In genomic region chr5:146691745-146692144, GRCm38 (mm10) we compare ENCODE assay signal across 9 mouse cellular contexts.
DNase-seq lines count a peak whose midpoint lies in the region; ATAC-seq lines count a peak whose summit lies in the region.
"Had no signal": no experiment of that assay in that cellular context is flagged by ENCODE, and none has a peak within 500 bp of the region (broad histone marks: within the 10 kb centered on the region; RNA-seq: fewer than 3 reads in every experiment).

No protein-coding gene starts in this region.

- no peaks in the 10 kb centered on the region for H3K36me3 ChIP-seq in hindbrain, embryonic 16.5 days (ENCODE audit: control insufficient read depth, insufficient read depth, low read length)
- no peaks in the 10 kb centered on the region for H3K36me3 ChIP-seq in hindbrain, embryonic 11.5 days (ENCODE audit: control insufficient read depth, insufficient read depth, low read length)
- no peaks in the 10 kb centered on the region for H3K36me3 ChIP-seq in liver, embryonic 12.5 days

- no peak overlapping the region for H3K4me3 ChIP-seq in hindbrain, embryonic 16.5 days (ENCODE audit: low read length)
- no peak overlapping the region for H3K4me3 ChIP-seq in hindbrain, embryonic 11.5 days (ENCODE audit: low read depth, low read length)
- no peak overlapping the region for H3K4me3 ChIP-seq in liver, embryonic 12.5 days

- no peaks in the 10 kb centered on the region for H3K9me3 ChIP-seq in hindbrain, embryonic 16.5 days (ENCODE audit: control insufficient read depth, low read length)
- H3K9me3 ChIP-seq in hindbrain, embryonic 11.5 days (ENCODE audit: control insufficient read depth, low read length) = no peaks in the 10 kb centered on the region
- H3K9me3 ChIP-seq in liver, embryonic 12.5 days (replicated peaks) = no peaks in the 10 kb centered on the region

- H3K9ac ChIP-seq in hindbrain, embryonic 16.5 days (ENCODE audit: low read depth, low read length) = no peak overlapping the region
- no peak overlapping the region for H3K9ac ChIP-seq in hindbrain, embryonic 11.5 days (ENCODE audit: low read depth, low read length)
- H3K9ac ChIP-seq in liver, embryonic 12.5 days = 0 out of 2 replicates have a peak overlapping the region, but pooled peaks have one; percentile 61

- WGBS in hindbrain, embryonic 16.5 days = 80% methylated on average over 8 of the region's 8 CpGs
- WGBS in hindbrain, embryonic 11.5 days = 69% methylated on average over 8 of the region's 8 CpGs
- 53% methylated on average over 8 of the region's 8 CpGs for WGBS in liver, embryonic 12.5 days (ENCODE audit: insufficient replicate concordance)

- H3K4me2 ChIP-seq in hindbrain, embryonic 16.5 days (ENCODE audit: low read length) = no peak overlapping the region
- H3K4me2 ChIP-seq in hindbrain, embryonic 11.5 days (replicated peaks; ENCODE audit: low read depth, low read length) = no peak overlapping the region
- 0 out of 2 replicates have a peak overlapping the region, but pooled peaks have one; percentile 61 for H3K4me2 ChIP-seq in liver, embryonic 12.5 days

- DNase-seq in hindbrain, embryonic 11.5 days (ENCODE audit: low spot score) = no peak
- peak; percentile 56 for DNase-seq in 416B (ENCODE audit: low read depth)
- peak; percentile 55 for DNase-seq in R1 (ENCODE audit: low read depth, low spot score)
- no peak for DNase-seq in retina, postnatal 1 day
- DNase-seq in T-cell, adult 2 months (ENCODE audit: low spot score) = no peak
- DNase-seq: cerebellum, adult 8-10 months had no signal

- peak; percentile 8; the same call in 1 of the 2 replicates for ATAC-seq in hindbrain, embryonic 16.5 days
- no peak for ATAC-seq in hindbrain, embryonic 11.5 days (ENCODE audit: low FRiP score)
- ATAC-seq in liver, embryonic 12.5 days = peak; percentile 47
- no peak for ATAC-seq in megakaryocyte, adult 5-6 weeks (ENCODE audit: poor library complexity, severe bottlenecking)

- H3K27ac ChIP-seq in hindbrain, embryonic 16.5 days (ENCODE audit: low read depth, low read length) = no peak overlapping the region
- no peak overlapping the region for H3K27ac ChIP-seq in hindbrain, embryonic 11.5 days (ENCODE audit: low read depth, low read length)
- peak overlapping the region; percentile 92 for H3K27ac ChIP-seq in liver, embryonic 12.5 days

- no peaks in the 10 kb centered on the region; the same call in 1 of the 2 replicates for H3K27me3 ChIP-seq in hindbrain, embryonic 16.5 days (replicated peaks; ENCODE audit: control insufficient read depth, insufficient read depth, low read length)
- H3K27me3 ChIP-seq in hindbrain, embryonic 11.5 days (ENCODE audit: control insufficient read depth, insufficient read depth, low read length) = no peaks in the 10 kb centered on the region
- no peaks in the 10 kb centered on the region for H3K27me3 ChIP-seq in liver, embryonic 12.5 days (replicated peaks)

- peaks cover 4% of the 10 kb centered on the region; the same call in 1 of the 2 replicates for H3K4me1 ChIP-seq in hindbrain, embryonic 16.5 days (ENCODE audit: control insufficient read depth, insufficient read depth, low read depth, low read length)
- no peaks in the 10 kb centered on the region for H3K4me1 ChIP-seq in hindbrain, embryonic 11.5 days (replicated peaks; ENCODE audit: control insufficient read depth, insufficient read depth, low read length)
- peaks cover 76% of the 10 kb centered on the region for H3K4me1 ChIP-seq in liver, embryonic 12.5 days

Comparison
In these comparisons a context has a peak if more than half of its experiments do, and no peak if none do; other contexts are left out.
1. ATAC-seq: peak in hindbrain, embryonic 16.5 days (single experiment) and liver, embryonic 12.5 days (single experiment); none in hindbrain, embryonic 11.5 days (single experiment) and megakaryocyte, adult 5-6 weeks (single experiment).
2. DNase-seq: peak in 416B (single experiment) and R1 (single experiment); none in hindbrain, embryonic 11.5 days (single experiment), retina, postnatal 1 day (single experiment) and T-cell, adult 2 months (single experiment).